Mouse (Mus musculus) MEL (cell line): ENCODE measurements around the gene Hpse. TPM values are rescaled to one million over a fixed set of nuclear protein-coding genes. Genes with fewer than 3 reads are reported as not detected.

ENCODE experiments used
- DNase-seq: peaks from one replicate; pipeline ENCODE4 v3.0.0; 2011; ENCODE audit warnings: low read depth, low spot score
- H3K27ac ChIP-seq: 2 replicates; pipeline ENCODE4 v1.5.1; 2012; ENCODE audit warnings: low read depth, mild to moderate bottlenecking, control low read depth, low read length, moderate library complexity; ENCODE audit not compliant: control insufficient read depth
- H3K27me3 ChIP-seq, 2 experiments: fragments of 150-350 bp in 1 of 2; sonication (generic) in 1 of 2; 2 replicates each; pipeline ENCODE4 v1.6.1; 2012; ENCODE audit warnings: low read length in 2 of 2, mild to moderate bottlenecking in 2 of 2, improper control_type of control experiment in 1 of 2, moderate library complexity in 1 of 2; ENCODE audit not compliant: insufficient read depth in 2 of 2, control insufficient read depth in 1 of 2
- H3K36me3 ChIP-seq, 2 experiments: 2 replicates each; pipeline ENCODE4 v1.6.1; 2012 to 2014; ENCODE audit warnings: low read length in 2 of 2, improper control_type of control experiment in 1 of 2, inconsistent platforms in 1 of 2, mild to moderate bottlenecking in 1 of 2; ENCODE audit not compliant: insufficient read depth in 2 of 2, control insufficient read depth in 1 of 2
- H3K4me1 ChIP-seq, 2 experiments: fragments of 150-350 bp in 1 of 2; sonication (generic) in 1 of 2; 2 replicates each; pipeline ENCODE4 v1.6.1; 2012; ENCODE audit warnings: low read length in 2 of 2, improper control_type of control experiment in 1 of 2, mild to moderate bottlenecking in 1 of 2; ENCODE audit not compliant: insufficient read depth in 2 of 2, control insufficient read depth in 1 of 2
- H3K4me3 ChIP-seq, 2 experiments: fragments of 150-350 bp in 1 of 2; sonication (generic) in 1 of 2; 2 replicates each; pipeline ENCODE4 v1.5.1; 2012; ENCODE audit warnings: low read depth in 2 of 2, low read length in 2 of 2, mild to moderate bottlenecking in 2 of 2, moderate library complexity in 2 of 2, control low read depth in 1 of 2, improper control_type of control experiment in 1 of 2; ENCODE audit not compliant: control insufficient read depth in 1 of 2, insufficient read depth in 1 of 2
- H3K79me2 ChIP-seq: 2 replicates; pipeline ENCODE4 v1.6.1; 2012; ENCODE audit warnings: mild to moderate bottlenecking, low read length, moderate library complexity; ENCODE audit not compliant: control insufficient read depth, poor library complexity, insufficient read depth
- H3K9ac ChIP-seq: 2 replicates; pipeline ENCODE4 v1.6.1; 2012; ENCODE audit warnings: low read depth, mild to moderate bottlenecking, control low read depth, low read length, moderate library complexity; ENCODE audit not compliant: control insufficient read depth, poor library complexity, severe bottlenecking
- H3K9me3 ChIP-seq: fragments of 150-350 bp; sonication (generic); replicated peaks from 2 replicates; pipeline ENCODE4 v1.6.1; 2012; ENCODE audit warnings: mild to moderate bottlenecking, low read length, improper control_type of control experiment, moderate library complexity; ENCODE audit not compliant: insufficient read depth
- BHLHE40 ChIP-seq: IDR thresholded peaks from 2 replicates; pipeline ENCODE4 v1.6.1; 2012; ENCODE audit warnings: low read depth, mild to moderate bottlenecking, inconsistent platforms, low read length, improper control_type of control experiment, borderline replicate concordance
- CHD1 ChIP-seq: IDR thresholded peaks from 2 replicates; pipeline ENCODE4 v1.6.1; 2012; ENCODE audit warnings: low read depth, mild to moderate bottlenecking, inconsistent platforms, low read length, improper control_type of control experiment
- CHD2 ChIP-seq: IDR thresholded peaks from 2 replicates; pipeline ENCODE4 v1.6.1; 2011; ENCODE audit warnings: low read length, improper control_type of control experiment
- CTCF ChIP-seq, 3 experiments: IDR thresholded peaks in 2 of 3; conservative IDR thresholded peaks in 1 of 3; 2 replicates each; pipeline ENCODE4 v1.5.1; 2011 to 2012; ENCODE audit warnings: low read length in 3 of 3, low read depth in 2 of 3, mild to moderate bottlenecking in 2 of 3, improper control_type of control experiment in 1 of 3, inconsistent platforms in 1 of 3, mixed read lengths in 1 of 3, moderate library complexity in 1 of 3; ENCODE audit not compliant: control insufficient read depth in 1 of 3, insufficient read depth in 1 of 3, poor library complexity in 1 of 3, severe bottlenecking in 1 of 3
- ELF1 ChIP-seq: IDR thresholded peaks from 2 replicates; pipeline ENCODE4 v1.6.1; 2014; ENCODE audit warnings: low read depth, mild to moderate bottlenecking, inconsistent platforms, low read length, improper control_type of control experiment, moderate library complexity
- HCFC1 ChIP-seq: IDR thresholded peaks from 2 replicates; pipeline ENCODE4 v1.6.1; 2012; ENCODE audit warnings: low read depth, mild to moderate bottlenecking, inconsistent platforms, low read length, improper control_type of control experiment, moderate library complexity
- KAT2A ChIP-seq: conservative IDR thresholded peaks from 2 replicates; pipeline ENCODE4 v1.6.1; 2012; ENCODE audit warnings: low read depth, low read length, improper control_type of control experiment, inconsistent platforms
- MAFK ChIP-seq: IDR thresholded peaks from 2 replicates; pipeline ENCODE4 v1.6.1; 2011; ENCODE audit warnings: low read depth, mild to moderate bottlenecking, low read length, improper control_type of control experiment, borderline replicate concordance
- MAZ ChIP-seq: IDR thresholded peaks from 2 replicates; pipeline ENCODE4 v1.6.1; 2012; ENCODE audit warnings: low read depth, mild to moderate bottlenecking, inconsistent platforms, low read length, improper control_type of control experiment
- MEF2A ChIP-seq: IDR thresholded peaks from 2 replicates; pipeline ENCODE4 v1.6.1; 2014; ENCODE audit warnings: low read depth, mild to moderate bottlenecking, inconsistent platforms, low read length, improper control_type of control experiment; ENCODE audit not compliant: poor library complexity, insufficient replicate concordance, severe bottlenecking; ENCODE audit errors: extremely low read depth
- MYB ChIP-seq: IDR thresholded peaks from 2 replicates; pipeline ENCODE4 v1.6.1; 2011; ENCODE audit warnings: mild to moderate bottlenecking, low read depth, low read length, improper control_type of control experiment
- MYC ChIP-seq: IDR thresholded peaks from 2 replicates; pipeline ENCODE4 v1.6.1; 2011; ENCODE audit warnings: low read depth, mild to moderate bottlenecking, low read length, improper control_type of control experiment, moderate library complexity
- NELFE ChIP-seq: IDR thresholded peaks from 2 replicates; pipeline ENCODE4 v1.6.1; 2011; ENCODE audit warnings: low read depth, low read length, improper control_type of control experiment
- NRF1 ChIP-seq: IDR thresholded peaks from 2 replicates; pipeline ENCODE4 v1.6.1; 2014; ENCODE audit warnings: low read depth, mild to moderate bottlenecking, inconsistent platforms, low read length, improper control_type of control experiment, moderate library complexity; ENCODE audit not compliant: poor library complexity, insufficient read depth, severe bottlenecking
- POLR2A ChIP-seq, 2 experiments: IDR thresholded peaks; 2 replicates each; pipeline ENCODE4 v1.6.1; 2011 to 2012; ENCODE audit warnings: low read length in 2 of 2, mild to moderate bottlenecking in 2 of 2, control low read depth in 1 of 2, improper control_type of control experiment in 1 of 2, low read depth in 1 of 2, moderate library complexity in 1 of 2; ENCODE audit not compliant: control insufficient read depth in 1 of 2, insufficient read depth in 1 of 2, poor library complexity in 1 of 2
- POLR2AphosphoS2 ChIP-seq: IDR thresholded peaks from 2 replicates; pipeline ENCODE4 v1.6.1; 2011; ENCODE audit warnings: low read length, improper control_type of control experiment
- POLR2AphosphoS5 ChIP-seq: IDR thresholded peaks from 2 replicates; pipeline ENCODE4 v1.6.1; 2012; ENCODE audit warnings: low read depth, borderline replicate concordance, mild to moderate bottlenecking, inconsistent platforms, low read length, moderate library complexity, mixed read lengths
- SIN3A ChIP-seq: IDR thresholded peaks from 2 replicates; pipeline ENCODE4 v1.6.1; 2012; ENCODE audit warnings: low read length, improper control_type of control experiment, inconsistent platforms
- SMC3 ChIP-seq: IDR thresholded peaks from 2 replicates; pipeline ENCODE4 v1.6.1; 2011; ENCODE audit warnings: low read depth, low read length, improper control_type of control experiment
- TCF12 ChIP-seq: IDR thresholded peaks from 2 replicates; pipeline ENCODE4 v1.6.1; 2014; ENCODE audit warnings: low read depth, mild to moderate bottlenecking, inconsistent platforms, low read length, improper control_type of control experiment, moderate library complexity
- USF1 ChIP-seq: IDR thresholded peaks from 2 replicates; pipeline ENCODE4 v1.6.1; 2014; ENCODE audit warnings: low read depth, mild to moderate bottlenecking, inconsistent platforms, low read length, improper control_type of control experiment, moderate library complexity
- ZC3H11A ChIP-seq: IDR thresholded peaks from 2 replicates; pipeline ENCODE4 v1.6.1; 2012; ENCODE audit warnings: low read depth, mild to moderate bottlenecking, inconsistent platforms, low read length, improper control_type of control experiment
- ZMIZ1 ChIP-seq: IDR thresholded peaks from 2 replicates; pipeline ENCODE4 v1.6.1; 2012; ENCODE audit warnings: low read depth, mild to moderate bottlenecking, inconsistent platforms, low read length, improper control_type of control experiment, moderate library complexity
- ZNF384 ChIP-seq: IDR thresholded peaks from 2 replicates; pipeline ENCODE4 v1.6.1; 2012; ENCODE audit warnings: low read depth, mild to moderate bottlenecking, inconsistent platforms, low read length, improper control_type of control experiment
- polyA plus RNA-seq, 2 experiments: library from polyadenylated mRNA; stranded (reverse) in 1 of 2; unstranded in 1 of 2; fragments of >175 nt in 1 of 2; fragments of >200 nt in 1 of 2; gene quantifications; 2 replicates each; pipeline versions ENCODE4 v1.2.1 to v1.2.4; 2012; ENCODE audit warnings: low replicate concordance in 2 of 2, low read depth in 1 of 2; ENCODE audit not compliant: insufficient read length in 2 of 2, insufficient read depth in 1 of 2, missing spikeins in 1 of 2
- total RNA-seq: library from RNA; depleted of rRNA; stranded (reverse); fragments of 300-350 nt; gene quantifications from 2 replicates; pipeline ENCODE4 v1.2.3, GENCODE M21; 2012

Gene Hpse
- total and polyA plus RNA-seq, 3 experiments = 0.03 TPM; not detected in 2

DNA sequence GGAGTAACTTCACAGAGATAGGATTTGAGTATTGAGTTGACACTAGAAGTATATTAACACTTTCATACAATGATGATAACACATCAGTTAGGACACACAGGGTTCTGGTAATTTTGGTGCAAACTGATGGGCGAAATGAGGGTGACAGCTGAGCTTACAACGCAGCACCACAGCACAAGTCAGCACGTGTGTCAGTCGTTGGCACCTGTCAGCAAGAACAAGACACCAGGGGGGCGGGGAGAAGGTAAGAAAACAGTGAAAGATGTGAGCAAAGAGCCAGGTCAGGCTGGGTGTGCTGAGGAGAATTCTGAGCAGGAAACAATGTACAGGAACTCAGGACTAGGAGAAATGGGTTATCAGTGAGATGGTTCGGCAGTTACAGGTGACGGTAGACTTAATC is 42.2 kb upstream of the Hpse start:
- H3K79me2 ChIP-seq = no peaks in the 10 kb centered on the region
- TF ChIP-seq MYB (no peak), POLR2AphosphoS5 (no peak), HCFC1 (no peak), MEF2A (no peak), NRF1 (no peak), NELFE (no peak), ELF1 (no peak), CTCF (IDR thresholded peaks at IDR 0.05 in 2 of 3, conservative IDR thresholded peaks at IDR 0.05 in 1 of 3; ENCODE audit: control insufficient read depth in 1 of 3, insufficient read depth in 1 of 3, low read depth in 2 of 3, low read length in 3 of 3, poor library complexity in 1 of 3, severe bottlenecking in 1 of 3) (no peak), POLR2A (IDR thresholded peaks at IDR 0.05; ENCODE audit: control insufficient read depth in 1 of 2, insufficient read depth in 1 of 2, low read depth in 1 of 2, low read length in 2 of 2, poor library complexity in 1 of 2) (no peak), CHD2 (no peak), MYC (no peak), CHD1 (no peak)
- peaks cover 0 to 5% of the 10 kb centered on the region in 2 experiments; a peak in 2 of 4 replicates for H3K36me3 ChIP-seq
- no peaks in the 10 kb centered on the region for H3K4me1 ChIP-seq
- no peak for DNase-seq
- H3K9me3 ChIP-seq = no peaks in the 10 kb centered on the region
- H3K27ac ChIP-seq = no peak overlapping the region
- no peak overlapping the region for H3K4me3 ChIP-seq
- H3K27me3 ChIP-seq = no peaks in the 10 kb centered on the region
- no peak overlapping the region for H3K9ac ChIP-seq

DNA sequence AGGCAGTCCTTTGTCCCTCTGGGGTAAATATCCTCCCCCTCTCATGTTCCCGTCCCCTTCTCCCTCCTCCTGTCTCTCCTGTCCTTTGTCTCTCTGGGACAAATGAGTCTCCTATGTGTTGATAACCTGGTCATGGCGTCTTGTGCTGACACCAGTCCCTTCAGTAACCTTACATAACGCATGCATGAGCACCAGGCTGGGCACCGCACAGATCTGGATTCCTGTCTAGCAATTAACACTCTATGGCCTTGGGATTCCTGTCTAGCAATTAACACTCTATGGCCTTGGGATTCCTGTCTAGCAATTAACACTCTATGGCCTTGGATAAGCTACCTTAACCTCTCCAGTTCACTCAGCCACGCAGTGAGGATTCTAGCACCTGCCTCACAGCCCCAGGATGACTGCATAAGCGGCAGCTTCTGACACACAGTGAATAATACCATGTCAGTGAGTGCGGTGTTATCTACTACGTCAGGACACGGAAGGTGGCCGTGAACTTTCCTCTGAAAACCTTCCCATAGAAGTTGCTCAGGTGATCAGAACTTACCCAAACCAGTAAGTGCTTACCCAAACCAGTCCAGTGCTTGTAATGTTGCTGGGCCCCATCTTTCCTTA is 40.6 kb upstream of the Hpse start:
- Histone ChIP-seq H3K4me3 (no peak overlapping the region), H3K27ac (no peak overlapping the region), H3K36me3 (peaks cover 0 to 5% of the 10 kb centered on the region in 2 experiments; a peak in 2 of 4 replicates), H3K79me2 (no peaks in the 10 kb centered on the region), H3K4me1 (no peaks in the 10 kb centered on the region), H3K27me3 (no peaks in the 10 kb centered on the region), H3K9me3 (no peaks in the 10 kb centered on the region), H3K9ac (no peak overlapping the region)
- TF ChIP-seq HCFC1 = no peak
- TF ChIP-seq SIN3A = no peak
- TF ChIP-seq MEF2A = no peak
- TF ChIP-seq MAFK = no peak
- no peak for TF ChIP-seq ELF1
- TF ChIP-seq MYC = no peak
- no peak for TF ChIP-seq POLR2A (IDR thresholded peaks at IDR 0.05; ENCODE audit: control insufficient read depth in 1 of 2, insufficient read depth in 1 of 2, low read depth in 1 of 2, low read length in 2 of 2, poor library complexity in 1 of 2)
- TF ChIP-seq SMC3 = no peak
- TF ChIP-seq NELFE = no peak
- TF ChIP-seq TCF12 = no peak
- TF ChIP-seq MAZ = no peak
- no peak; the same call in 1 of the 2 replicates for TF ChIP-seq POLR2AphosphoS2
- TF ChIP-seq CTCF (IDR thresholded peaks at IDR 0.05 in 2 of 3, conservative IDR thresholded peaks at IDR 0.05 in 1 of 3; ENCODE audit: control insufficient read depth in 1 of 3, insufficient read depth in 1 of 3, low read depth in 2 of 3, low read length in 3 of 3, poor library complexity in 1 of 3, severe bottlenecking in 1 of 3) = no peak
- TF ChIP-seq CHD1 = no peak
- TF ChIP-seq ZMIZ1 = no peak
- TF ChIP-seq USF1 = no peak
- TF ChIP-seq ZNF384 = no peak
- no peak for TF ChIP-seq KAT2A
- no peak for TF ChIP-seq BHLHE40
- no peak for TF ChIP-seq ZC3H11A
- no peak for DNase-seq
